Mouse (Mus musculus) CH12.LX (cell line): ENCODE data around the gene Eif4ebp2. TPM values are rescaled to one million over a fixed set of nuclear protein-coding genes. Genes with fewer than 3 reads are reported as not detected.

Experiments
- DNase-seq: peaks from one replicate; pipeline ENCODE4 v3.0.0-alpha.2; 2013; ENCODE audit errors: extremely low read depth
- H3K27ac ChIP-seq: 2 replicates; pipeline ENCODE4 v1.5.1; 2012; ENCODE audit warnings: low read depth, mild to moderate bottlenecking, control low read depth, moderate library complexity; ENCODE audit not compliant: insufficient read depth
- H3K27me3 ChIP-seq: replicated peaks from 2 replicates; pipeline ENCODE3; 2012; ENCODE audit warnings: inconsistent platforms
- H3K36me3 ChIP-seq, 2 experiments: replicated peaks in 1 of 2; 2 replicates each; pipeline versions ENCODE3 to v1.6.1; 2012; ENCODE audit warnings: inconsistent platforms in 1 of 2, low read length in 1 of 2, mild to moderate bottlenecking in 1 of 2, mixed read lengths in 1 of 2, moderate library complexity in 1 of 2; ENCODE audit not compliant: control insufficient read depth in 1 of 2, insufficient read depth in 1 of 2
- H3K4me1 ChIP-seq, 2 experiments: 2 replicates each; pipeline ENCODE4 v1.6.1; 2012; ENCODE audit warnings: inconsistent platforms in 1 of 2, moderate library complexity in 1 of 2; ENCODE audit not compliant: insufficient read depth in 2 of 2, control insufficient read depth in 1 of 2
- H3K4me2 ChIP-seq: 2 replicates; pipeline ENCODE4 v1.6.1; 2012; ENCODE audit warnings: low read depth, mild to moderate bottlenecking, control low read depth; ENCODE audit not compliant: poor library complexity, insufficient read depth, severe bottlenecking
- H3K4me3 ChIP-seq, 3 experiments: fragments of 150-350 bp in 1 of 3; sonication (generic) in 1 of 3; replicated peaks in 1 of 3; 2 replicates each; pipeline versions ENCODE3 to v1.5.1; 2011 to 2012; ENCODE audit warnings: low read depth in 2 of 3, low read length in 2 of 3, mild to moderate bottlenecking in 2 of 3, moderate library complexity in 2 of 3, control low read depth in 1 of 3, improper control_type of control experiment in 1 of 3, inconsistent platforms in 1 of 3, mixed read lengths in 1 of 3; ENCODE audit not compliant: poor library complexity in 1 of 3
- H3K79me2 ChIP-seq: replicated peaks from 2 replicates; pipeline ENCODE4 v1.6.1; 2012; ENCODE audit warnings: mild to moderate bottlenecking, moderate library complexity; ENCODE audit not compliant: control insufficient read depth, poor library complexity, insufficient read depth, severe bottlenecking; ENCODE audit errors: extremely low read depth
- H3K9ac ChIP-seq: 2 replicates; pipeline ENCODE4 v1.6.1; 2012; ENCODE audit warnings: low read depth, mild to moderate bottlenecking, control low read depth, moderate library complexity; ENCODE audit not compliant: insufficient read depth
- H3K9me3 ChIP-seq: replicated peaks from 2 replicates; pipeline ENCODE3; 2012; ENCODE audit warnings: low read length, inconsistent platforms, mixed read lengths
- CHD2 ChIP-seq: IDR thresholded peaks from 2 replicates; pipeline ENCODE4 v1.6.1; 2011; ENCODE audit warnings: low read length, improper control_type of control experiment
- JUN ChIP-seq: IDR thresholded peaks from 2 replicates; pipeline ENCODE4 v1.6.1; 2011; ENCODE audit warnings: low read depth, mild to moderate bottlenecking, low read length, improper control_type of control experiment, moderate library complexity; ENCODE audit not compliant: insufficient read depth
- JUND ChIP-seq: conservative IDR thresholded peaks from 2 replicates; pipeline ENCODE4 v1.6.1; 2011; ENCODE audit warnings: low read depth, low read length, improper control_type of control experiment
- KAT2A ChIP-seq: IDR thresholded peaks from 2 replicates; pipeline ENCODE4 v1.6.1; 2012; ENCODE audit warnings: low read length, improper control_type of control experiment, inconsistent platforms; ENCODE audit not compliant: insufficient replicate concordance
- MAFK ChIP-seq: IDR thresholded peaks from 2 replicates; pipeline ENCODE4 v1.6.1; 2011; ENCODE audit warnings: low read length, improper control_type of control experiment; ENCODE audit not compliant: insufficient replicate concordance
- MAX ChIP-seq: IDR thresholded peaks from 2 replicates; pipeline ENCODE4 v1.6.1; 2011; ENCODE audit warnings: low read length, improper control_type of control experiment
- NELFE ChIP-seq: IDR thresholded peaks from 2 replicates; pipeline ENCODE4 v1.6.1; 2011; ENCODE audit warnings: low read depth, low read length, improper control_type of control experiment
- PAX5 ChIP-seq: IDR thresholded peaks from 2 replicates; pipeline ENCODE4 v1.6.1; 2012; ENCODE audit warnings: low read length, inconsistent platforms, mixed read lengths
- RAD21 ChIP-seq: IDR thresholded peaks from 2 replicates; pipeline ENCODE4 v1.6.1; 2011; ENCODE audit warnings: low read depth, mild to moderate bottlenecking, low read length, improper control_type of control experiment, moderate library complexity
- RCOR1 ChIP-seq: conservative IDR thresholded peaks from 2 replicates; pipeline ENCODE4 v1.6.1; 2012; ENCODE audit warnings: low read depth, mild to moderate bottlenecking, inconsistent platforms, low read length, improper control_type of control experiment
- SIN3A ChIP-seq: IDR thresholded peaks from 2 replicates; pipeline ENCODE4 v1.6.1; 2012; ENCODE audit warnings: low read length, improper control_type of control experiment, inconsistent platforms
- SMC3 ChIP-seq: IDR thresholded peaks from 2 replicates; pipeline ENCODE4 v1.6.1; 2011; ENCODE audit warnings: low read depth, low read length, improper control_type of control experiment
- TBP ChIP-seq: conservative IDR thresholded peaks from 2 replicates; pipeline ENCODE4 v1.6.1; 2011; ENCODE audit warnings: low read depth, low read length, improper control_type of control experiment
- dilution Hi-C: fragments of 300-500 bp; cut with MboI; formaldehyde crosslinking; loops from 2 replicates; pipeline ENCODE4 v1.14.3; 2020; ENCODE audit warnings: low sequenced_read_pairs; ENCODE audit not compliant: extremely low pct_unique_long_range_greater_than_20kb, extremely low pct_ligation_motif_present
- in situ Hi-C: fragments of 300-500 bp; cut with MboI; formaldehyde crosslinking; loops from 3 replicates; pipeline ENCODE4 v1.14.3; 2019; ENCODE audit warnings: low sequenced_read_pairs, low pct_ligation_motif_present, low pct_unique_long_range_greater_than_20kb, mixed read lengths
- polyA plus RNA-seq: library from polyadenylated mRNA; unstranded; fragments of >175 nt; gene quantifications from 2 replicates; pipeline ENCODE4 v1.2.1, GENCODE M21; 2012; ENCODE audit warnings: low read depth; ENCODE audit not compliant: insufficient read length
- total RNA-seq, 2 experiments: library from RNA; depleted of rRNA; stranded (reverse); fragments of 300-350 nt in 1 of 2; fragments of >200 nt in 1 of 2; gene quantifications; 2 replicates each; pipeline ENCODE4 v1.2.3; 2012 to 2014

Eif4ebp2 gene
- total and polyA plus RNA-seq, 3 experiments: 7.5 to 73.2 (median 16.4) TPM

DNA sequence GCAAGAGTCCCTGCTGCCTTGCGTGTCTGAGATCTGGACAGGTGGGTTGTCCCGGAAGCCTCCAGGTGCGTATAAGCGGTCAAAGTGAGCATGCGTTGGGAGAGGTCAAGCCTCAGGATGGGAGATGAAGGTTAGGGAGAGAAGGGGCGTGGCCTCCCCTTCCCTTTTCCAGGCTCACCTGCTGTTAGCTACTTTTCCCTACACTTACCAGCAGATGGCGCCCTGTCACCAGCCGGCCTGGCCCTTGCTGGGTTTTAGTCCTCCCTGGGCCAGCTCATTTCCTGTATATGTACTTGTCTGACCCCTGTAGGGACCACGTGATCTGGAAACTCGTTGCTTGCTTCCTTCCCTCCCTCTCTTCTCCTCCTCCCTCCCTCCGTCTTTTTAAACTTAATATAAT lies 39.6 kb upstream of the Eif4ebp2 start (continued):
- TF ChIP-seq RCOR1: no peak
- no peak for TF ChIP-seq PAX5
- no peak for TF ChIP-seq KAT2A
- no peak for TF ChIP-seq JUN
- no peak; the same call in 1 of the 2 replicates for TF ChIP-seq JUND
- no peak for TF ChIP-seq MAFK
- TF ChIP-seq MAX: peak; percentile 91

DNA sequence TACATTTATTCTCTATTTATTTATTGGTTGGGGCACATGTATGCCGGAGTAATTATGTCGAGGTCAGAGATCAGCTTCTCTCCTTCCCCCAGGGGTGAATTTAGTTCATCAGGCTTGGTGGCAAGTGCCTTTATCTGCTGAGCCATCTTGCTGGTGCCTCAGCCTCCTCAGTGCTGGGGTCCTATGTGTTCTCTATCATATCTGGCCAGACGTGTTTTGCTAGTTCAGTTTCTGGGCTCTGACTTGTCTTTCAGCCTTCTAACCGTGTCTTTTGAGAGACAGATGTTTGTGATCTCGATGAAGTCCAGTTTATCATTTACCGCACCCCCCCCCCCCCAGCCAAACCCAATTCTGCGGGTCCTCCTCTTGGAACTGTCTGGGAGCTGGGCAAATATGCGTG lies 39.1 kb upstream of the Eif4ebp2 start:
- Histone ChIP-seq H3K36me3 (peaks cover 0 to 42% of the 10 kb centered on the region in 2 experiments), H3K27me3 (no peaks in the 10 kb centered on the region), H3K4me2 (no peak overlapping the region), H3K4me1 (peaks cover 0 to under 1% of the 10 kb centered on the region in 2 experiments; a peak in 1 of 4 replicates), H3K4me3 (no peak overlapping the region), H3K79me2 (no peaks in the 10 kb centered on the region), H3K27ac (no peak overlapping the region), H3K9me3 (no peaks in the 10 kb centered on the region), H3K9ac (no peak overlapping the region)
- no peak for DNase-seq
- in situ Hi-C loops: no loop called here
- TF ChIP-seq CHD2: no peak
- no peak for TF ChIP-seq KAT2A
- no peak for TF ChIP-seq SIN3A
- TF ChIP-seq RAD21: no peak
- TF ChIP-seq SMC3: no peak
- TF ChIP-seq NELFE: no peak
- dilution Hi-C loops: no loop called here

DNA sequence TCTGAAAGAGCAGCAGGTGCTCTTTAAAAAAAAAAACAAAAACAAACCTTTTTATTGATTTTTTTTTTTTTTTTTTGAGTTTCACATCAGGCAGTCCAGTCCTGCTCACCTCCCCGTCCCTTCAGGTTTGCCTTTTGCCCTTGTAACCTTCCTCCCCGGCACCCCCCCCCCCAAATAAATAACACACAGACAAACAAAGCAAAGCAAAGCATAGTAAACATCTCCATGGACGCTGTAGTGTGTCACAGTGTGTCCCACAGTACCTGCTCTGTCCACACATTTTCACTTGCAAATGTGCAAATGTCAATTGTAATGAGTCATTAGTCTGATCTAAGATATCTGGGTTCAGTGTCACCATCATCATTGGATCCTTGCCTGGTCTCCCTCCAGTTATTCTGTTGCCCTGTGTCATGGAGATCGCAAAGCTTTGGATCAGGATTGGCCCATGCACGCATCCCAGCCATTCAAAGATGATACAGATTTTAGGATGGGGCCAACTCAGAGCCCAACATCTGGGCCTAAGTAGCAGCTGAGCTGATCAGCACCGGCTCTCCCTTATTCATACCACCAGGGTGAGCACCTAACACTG lies 36.2 kb upstream of the Eif4ebp2 start:
- H3K4me3 ChIP-seq: no peak overlapping the region
- dilution Hi-C loops: no loop called here
- H3K9me3 ChIP-seq: no peaks in the 10 kb centered on the region
- H3K27me3 ChIP-seq: no peaks in the 10 kb centered on the region
- H3K79me2 ChIP-seq: no peaks in the 10 kb centered on the region
- in situ Hi-C loops: no loop called here
- TF ChIP-seq TBP: no peak
- TF ChIP-seq SIN3A: no peak
- TF ChIP-seq, all 38 proteins: peak for 0
- Histone ChIP-seq H3K4me1 (peaks cover 0 to 7% of the 10 kb centered on the region in 2 experiments; a peak in 2 of 4 replicates), H3K36me3 (peaks cover 0 to 37% of the 10 kb centered on the region in 2 experiments), H3K27ac (no peak overlapping the region), H3K9ac (no peak overlapping the region), H3K4me2 (no peak overlapping the region)
- no peak for DNase-seq
